Mouse (Mus musculus) C2C12 (cell line): ENCODE results near the gene Kcnab2.

ENCODE experiments used
- CEBPB ChIP-seq: IDR thresholded peaks from one replicate; pipeline ENCODE4 v1.6.1; 2011; ENCODE audit warnings: low read depth, mild to moderate bottlenecking, control low read depth, moderate library complexity
- CTCF ChIP-seq: IDR thresholded peaks from one replicate; pipeline ENCODE4 v1.5.1; 2011; ENCODE audit not compliant: control insufficient read depth, insufficient read depth, insufficient read length
- FOSL1 ChIP-seq: IDR thresholded peaks from one replicate; pipeline ENCODE4 v1.8.0; 2011; ENCODE audit warnings: mild to moderate bottlenecking, low read length; ENCODE audit not compliant: poor library complexity, insufficient read depth, severe bottlenecking
- MAX ChIP-seq: IDR thresholded peaks from one replicate; pipeline ENCODE4 v1.6.1; 2011; ENCODE audit warnings: mild to moderate bottlenecking, control low read depth
- MYOD1 ChIP-seq: IDR thresholded peaks from one replicate; pipeline ENCODE4 v1.6.1; 2011; ENCODE audit warnings: low read depth; ENCODE audit not compliant: control insufficient read depth, insufficient read length
- USF1 ChIP-seq: IDR thresholded peaks from one replicate; pipeline ENCODE4 v1.6.1; 2011; ENCODE audit warnings: low read depth, mild to moderate bottlenecking, control low read depth, moderate library complexity

GRCm38 (mm10) chr4:152451371-152451770 lies 26.3 kb downstream of the Kcnab2 start:
- no peak for TF ChIP-seq CTCF
- no peak for TF ChIP-seq MAX
- TF ChIP-seq USF1, result no peak
- TF ChIP-seq CEBPB, result no peak
- TF ChIP-seq MYOD1, result no peak
- no peak for TF ChIP-seq FOSL1
